Mouse (Mus musculus) heart, postnatal 4 days (tissue): ENCODE data around the gene Trim58. TPM values are rescaled to one million over a fixed set of nuclear protein-coding genes. Genes with fewer than 3 reads are reported as not detected.

Experiments
- DNase-seq: peaks from one replicate; pipeline ENCODE4 v3.0.0; 2021
- total RNA-seq, 2 experiments: library from RNA; stranded (reverse); gene quantifications; 2 replicates each; pipeline ENCODE4 v1.2.3; 2021

The Trim58 gene
- total RNA-seq, 2 experiments from 2014 or later = 0.23 TPM; not detected in 1

- no peak for DNase-seq
Measured at GRCm38 (mm10) chr11:58655151-58655550, 14.9 kb downstream of the Trim58 start.

GRCm38 (mm10) chr11:58658596-58658995 lies 18.3 kb downstream of the Trim58 start, which contains the start of gene Olfr322:
Gene Olfr322 (plus strand): TSS chr11:58658782.
- no peak for DNase-seq

GRCm38 (mm10) chr11:58669252-58669651 lies 29.0 kb downstream of the Trim58 start:
- no peak for DNase-seq

- no peak for DNase-seq
Measured at GRCm38 (mm10) chr11:58671825-58672224, 31.6 kb downstream of the Trim58 start.

GRCm38 (mm10) chr11:58680799-58681198 lies 40.5 kb downstream of the Trim58 start, which contains the start of gene Olfr320:
Gene Olfr320 (plus strand): TSS chr11:58681099.
- no peak for DNase-seq

- DNase-seq = no peak
Measured at GRCm38 (mm10) chr11:58698862-58699261, 58.6 kb downstream of the Trim58 start, which contains the start of gene Olfr319. Gene Olfr319 (plus strand): TSS chr11:58699162.

Other genes with a start within 250 kb of the Trim58 start
- not detected for gene 1810065E05Rik, start 219.4 kb upstream of the Trim58 start, total RNA-seq
- not detected for gene Gm12253, start 207.9 kb upstream of the Trim58 start, total RNA-seq
- not detected for gene Lypd9, start 187.5 kb upstream of the Trim58 start, total RNA-seq
- not detected for gene Olfr30, start 178.2 kb upstream of the Trim58 start, total RNA-seq
- gene Olfr332, start 147.9 kb upstream of the Trim58 start, total RNA-seq = not detected
- not detected for gene Olfr331, start 137.9 kb upstream of the Trim58 start, total RNA-seq
- gene Olfr330, start 105.6 kb upstream of the Trim58 start, total RNA-seq = not detected
- gene Olfr329-ps, start 94.0 kb upstream of the Trim58 start, total RNA-seq = not detected
- under 1 TPM in 1 of 2 experiments, not detected in 1; 0.09 TPM for gene Olfr328, start 84.8 kb upstream of the Trim58 start, total RNA-seq
- gene Olfr224, start 69.9 kb upstream of the Trim58 start, total RNA-seq = not detected
- not detected for gene Olfr325, start 62.7 kb upstream of the Trim58 start, total RNA-seq
- not detected for gene Olfr324, start 45.4 kb upstream of the Trim58 start, total RNA-seq
- gene 2210407C18Rik, start 24.4 kb upstream of the Trim58 start, total RNA-seq = not detected
- gene Olfr323, start 10.0 kb upstream of the Trim58 start, total RNA-seq = not detected
- gene Olfr322, start 18.3 kb downstream of the Trim58 start, total RNA-seq = not detected
- gene Olfr320, start 40.6 kb downstream of the Trim58 start, total RNA-seq = not detected
- not detected for gene Olfr319, start 58.7 kb downstream of the Trim58 start, total RNA-seq
- not detected for gene Olfr318, start 83.5 kb downstream of the Trim58 start, total RNA-seq
- gene Olfr317, start 98.7 kb downstream of the Trim58 start, total RNA-seq = not detected
- not detected for gene Olfr316, start 112.3 kb downstream of the Trim58 start, total RNA-seq
- not detected for gene Olfr315, start 132.7 kb downstream of the Trim58 start, total RNA-seq
- not detected for gene Olfr314, start 142.5 kb downstream of the Trim58 start, total RNA-seq
- not detected for gene Fam183b, start 161.5 kb downstream of the Trim58 start, total RNA-seq
- not detected for gene Olfr313, start 174.5 kb downstream of the Trim58 start, total RNA-seq
- gene Olfr312, start 188.8 kb downstream of the Trim58 start, total RNA-seq = not detected
- gene Olfr311, start 198.8 kb downstream of the Trim58 start, total RNA-seq = not detected
- gene Gm12258, start 206.7 kb downstream of the Trim58 start, total RNA-seq = 1 to 10 TPM; 2.3 to 2.7 TPM
- 1 to 10 TPM; 4.4 to 4.8 TPM for gene 2810021J22Rik, start 226.8 kb downstream of the Trim58 start, total RNA-seq